Mouse (Mus musculus): ENCODE data around the gene Gstp1.

- TF ChIP-seq CTCF (IDR thresholded peaks at IDR 0.05; ENCODE audit: low read depth, low read length), result peak; percentile 74
- no peak for TF ChIP-seq POLR2A (IDR thresholded peaks at IDR 0.05; ENCODE audit: extremely low read depth, insufficient read depth, low read length)
Measured at GRCm38 (mm10) chr19:4084984-4085383, 47.2 kb upstream of the Gstp1 start.

Measured in liver, adult 2 months (tissue).